Mouse (Mus musculus): Measurements from ENCODE around the gene Myo15b.
"Not testable (repeated sequence)": the region's sequence is repeated elsewhere in the genome, so short reads cannot be mapped to it uniquely, and the experiment has no call there.

Myo15b gene

GRCm38 (mm10) chr11:115831518-115831917, 26.7 kb upstream of the Myo15b start:
- DNase-seq (ENCODE audit: low spot score in 2 of 2), result no peak

DNA sequence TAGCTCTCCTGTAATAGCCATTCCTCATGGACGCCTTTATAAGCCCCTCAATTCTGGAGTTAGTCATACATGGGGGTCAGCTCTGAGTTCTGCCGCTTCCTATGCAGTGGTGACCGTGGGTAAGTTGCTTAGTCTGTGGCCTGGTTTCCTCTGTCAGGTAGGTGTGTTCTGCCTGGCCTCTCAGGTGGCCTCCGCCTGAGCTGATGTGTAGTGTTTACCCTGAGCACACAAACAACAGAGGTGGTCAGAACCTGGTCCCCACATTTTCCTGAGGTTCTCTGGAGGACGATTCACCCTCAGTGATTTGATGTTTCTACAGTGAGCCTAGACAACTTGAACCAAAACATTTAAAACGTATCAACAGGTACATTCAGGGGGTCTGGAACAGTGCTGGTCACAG, 26.1 kb upstream of the Myo15b start:
- no peak for DNase-seq (ENCODE audit: low spot score in 2 of 2)

DNA sequence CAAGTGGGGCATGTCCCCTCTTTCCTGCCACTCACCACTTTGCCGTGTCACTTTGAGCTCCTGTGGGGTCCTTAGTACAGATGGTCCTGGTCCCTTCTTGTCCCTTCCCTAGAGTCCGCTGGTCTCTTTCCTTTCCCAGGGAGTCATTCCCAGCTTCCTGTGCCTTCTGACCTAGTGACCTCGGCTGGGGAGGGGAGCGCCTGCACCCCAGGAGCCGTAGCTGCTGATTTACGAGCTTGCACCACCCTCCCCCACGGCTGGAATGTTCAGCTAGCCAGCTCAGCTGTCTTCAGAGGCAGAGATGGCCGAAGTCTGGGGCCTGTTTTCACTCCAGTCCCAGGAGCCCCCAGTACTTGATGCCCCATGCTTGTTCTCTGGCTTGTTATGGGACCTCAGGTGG, 25.7 kb upstream of the Myo15b start:
- DNase-seq (ENCODE audit: low spot score in 2 of 2), result no peak

DNA sequence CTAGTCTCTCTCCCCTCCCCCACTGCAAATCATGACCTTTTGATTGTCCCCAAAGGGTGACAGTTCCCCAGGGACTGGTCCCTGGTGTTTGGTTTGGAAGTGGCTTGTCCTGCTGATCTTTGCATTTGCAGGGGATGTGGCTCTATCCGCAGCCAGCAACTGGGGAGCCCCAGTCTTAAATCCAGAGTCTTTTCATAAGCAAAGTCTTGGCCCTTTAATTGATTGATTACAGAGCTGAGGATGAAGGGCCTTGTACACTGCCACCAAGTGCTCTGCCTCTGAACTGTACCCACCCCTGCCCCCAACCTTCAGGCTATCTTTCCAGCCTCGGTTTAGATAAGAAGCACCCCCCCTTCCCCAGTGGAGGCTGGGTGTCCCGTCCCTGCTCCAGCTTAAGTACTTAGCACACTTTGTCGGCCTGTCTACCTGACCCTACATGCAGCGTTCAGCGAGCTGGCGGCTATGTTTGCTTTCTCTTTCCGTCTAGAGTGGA, 25.1 kb upstream of the Myo15b start:
- no peak for DNase-seq (ENCODE audit: low spot score in 2 of 2)

DNA sequence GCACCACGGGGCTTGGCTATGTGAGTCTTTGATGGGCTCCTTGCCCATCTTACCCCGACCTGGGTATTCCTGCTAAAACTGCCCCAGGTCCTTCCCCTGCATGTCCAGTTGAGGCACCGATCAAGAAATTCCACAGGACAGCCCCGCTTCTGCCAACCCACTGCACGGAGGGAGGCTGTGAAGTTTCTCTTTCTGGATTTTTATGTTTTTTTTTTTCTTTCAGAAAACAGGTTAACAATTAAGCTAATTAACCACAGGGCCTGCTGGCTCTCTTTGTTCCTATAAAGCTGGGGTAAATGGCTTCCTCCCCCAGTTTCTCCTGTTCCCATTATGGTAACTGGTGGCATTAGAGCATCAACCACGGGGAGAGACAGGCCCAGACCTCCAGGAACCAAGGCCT, 24.2 kb upstream of the Myo15b start:
- no peak for DNase-seq (ENCODE audit: low spot score in 2 of 2)

- DNase-seq (ENCODE audit: low spot score in 2 of 2), result no peak
These were observed 21.4 kb upstream of the Myo15b start for GRCm38 (mm10) chr11:115836656-115837395.

- no peak for DNase-seq (ENCODE audit: low spot score in 2 of 2)
These were observed 20.4 kb upstream of the Myo15b start for GRCm38 (mm10) chr11:115837606-115838345.

- DNase-seq (ENCODE audit: low spot score in 2 of 2), result no peak
These were observed 19.3 kb upstream of the Myo15b start for GRCm38 (mm10) chr11:115838895-115839311.

DNA sequence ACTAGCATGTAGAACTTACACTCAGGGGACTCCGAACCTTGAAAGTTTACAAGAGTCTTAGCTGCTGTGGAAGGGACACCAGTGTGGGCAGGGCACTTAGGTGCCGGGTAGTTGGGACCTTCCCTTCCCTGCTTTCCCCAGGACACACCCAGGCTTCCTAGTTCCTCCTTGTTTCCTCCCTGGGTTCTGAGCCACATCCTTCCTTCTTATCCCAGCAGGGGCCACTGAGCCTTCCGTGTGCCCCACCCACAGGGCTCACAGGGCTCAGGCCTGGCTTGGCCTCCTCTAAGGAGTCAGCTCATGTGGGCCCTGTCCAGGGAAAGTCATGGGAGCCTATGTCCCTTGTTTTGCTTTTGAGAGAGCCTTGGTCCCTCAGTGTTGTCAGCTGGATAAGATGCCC, 18.5 kb upstream of the Myo15b start:
- no peak for DNase-seq (ENCODE audit: low spot score in 2 of 2)

DNA sequence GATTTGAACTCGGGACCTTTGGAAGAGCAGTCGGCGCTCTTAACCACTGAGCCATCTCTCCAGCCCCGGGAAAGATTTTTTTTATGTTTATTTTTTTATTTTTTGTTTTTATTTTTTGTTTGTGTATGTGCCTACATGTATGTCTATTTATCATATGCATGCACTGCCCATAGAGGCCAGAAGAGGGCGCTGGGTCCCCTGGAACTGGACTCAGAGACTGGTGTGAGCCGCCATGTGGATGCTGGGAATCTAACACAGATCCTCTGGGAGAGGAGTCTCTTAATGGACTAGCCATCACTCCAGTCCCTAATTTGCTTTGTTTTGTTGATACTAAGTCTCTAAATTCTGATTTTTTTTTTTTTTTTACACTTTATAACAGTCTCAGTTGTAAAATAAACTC, 17.2 kb upstream of the Myo15b start:
- no peak for DNase-seq (ENCODE audit: low spot score in 2 of 2)

DNA sequence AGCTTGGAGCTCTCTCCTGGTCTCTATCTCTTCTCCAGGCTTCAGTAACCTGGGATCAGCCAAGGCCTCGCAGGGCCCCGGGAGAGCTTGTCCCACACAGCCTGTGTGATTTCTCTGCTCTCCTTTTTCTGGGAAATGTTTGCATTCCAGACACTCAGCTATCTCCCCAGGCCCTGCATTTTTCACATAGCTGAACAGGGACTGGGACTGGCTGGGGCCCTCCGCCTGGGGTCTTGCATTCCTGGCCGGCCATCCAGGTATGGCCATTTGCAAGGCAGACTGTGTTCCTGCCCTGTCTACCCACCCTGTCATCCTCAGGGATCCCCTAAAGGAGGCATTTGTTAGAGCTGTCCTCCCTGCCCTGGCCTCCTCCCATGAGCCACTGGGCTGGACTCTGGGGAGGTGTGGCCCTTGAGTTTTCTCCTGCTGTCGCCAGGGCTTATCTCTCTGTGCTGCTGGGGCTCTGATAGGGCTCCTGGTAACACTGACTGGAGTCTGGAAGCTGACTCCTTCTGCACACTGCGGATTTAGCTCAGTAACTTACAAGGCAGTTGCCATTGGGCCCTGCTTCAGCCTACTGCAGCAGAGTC, 16.1 kb upstream of the Myo15b start:
- DNase-seq (ENCODE audit: low spot score in 2 of 2), result no peak

- DNase-seq (ENCODE audit: low spot score in 2 of 2), result no peak
These were observed 14.9 kb upstream of the Myo15b start for GRCm38 (mm10) chr11:115843141-115843890.

- no peak for DNase-seq (ENCODE audit: low spot score in 2 of 2)
These were observed 14.3 kb upstream of the Myo15b start for GRCm38 (mm10) chr11:115843891-115844239.

- DNase-seq (ENCODE audit: low spot score in 2 of 2), result no peak
These were observed 14.0 kb upstream of the Myo15b start for GRCm38 (mm10) chr11:115844240-115844639.

GRCm38 (mm10) chr11:115845819-115846218, 12.4 kb upstream of the Myo15b start:
- no peak for DNase-seq (ENCODE audit: low spot score in 2 of 2)

DNA sequence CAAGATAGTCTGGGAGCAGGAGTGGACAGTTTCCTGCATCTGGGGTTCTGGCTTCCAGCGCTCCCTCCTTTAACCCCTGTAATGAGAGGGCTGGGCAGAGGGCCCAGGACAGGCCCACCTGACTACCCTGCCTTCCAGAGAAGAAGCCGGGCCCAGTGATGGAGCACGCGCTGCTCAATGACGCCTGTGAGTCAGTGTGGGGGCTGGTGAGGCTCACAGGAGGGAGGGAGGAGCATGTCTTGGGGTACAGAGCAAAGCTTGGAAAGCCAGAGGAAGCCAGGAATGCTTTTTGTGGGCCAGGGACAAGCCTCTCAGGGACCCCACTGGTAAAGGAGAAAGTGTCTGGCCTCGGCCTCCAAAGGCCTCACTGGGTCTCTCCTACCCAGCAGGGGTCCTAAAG, 3.5 kb upstream of the Myo15b start:
- no peak for DNase-seq (ENCODE audit: low spot score in 2 of 2)

DNA sequence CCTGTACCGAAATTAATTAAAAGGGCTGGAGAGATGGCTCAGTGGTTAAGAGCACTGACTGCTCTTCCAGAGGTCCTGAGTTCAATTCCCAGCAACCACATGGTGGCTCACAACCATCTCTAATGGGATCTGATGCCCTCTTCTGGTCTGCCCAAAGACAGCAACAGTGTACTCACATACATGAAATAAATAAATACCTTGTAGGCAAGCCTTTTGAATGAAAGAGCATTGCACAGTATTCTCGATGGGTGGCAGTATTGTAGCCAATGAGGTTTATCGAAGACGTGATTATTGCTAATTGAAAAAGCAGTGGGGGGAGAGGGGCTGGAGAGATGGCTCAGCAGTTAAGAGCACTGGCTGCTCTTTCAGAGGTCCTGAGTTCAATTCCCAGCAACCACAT, 1.1 kb upstream of the Myo15b start:
- DNase-seq (ENCODE audit: low spot score in 2 of 2), result not testable (repeated sequence)

DNA sequence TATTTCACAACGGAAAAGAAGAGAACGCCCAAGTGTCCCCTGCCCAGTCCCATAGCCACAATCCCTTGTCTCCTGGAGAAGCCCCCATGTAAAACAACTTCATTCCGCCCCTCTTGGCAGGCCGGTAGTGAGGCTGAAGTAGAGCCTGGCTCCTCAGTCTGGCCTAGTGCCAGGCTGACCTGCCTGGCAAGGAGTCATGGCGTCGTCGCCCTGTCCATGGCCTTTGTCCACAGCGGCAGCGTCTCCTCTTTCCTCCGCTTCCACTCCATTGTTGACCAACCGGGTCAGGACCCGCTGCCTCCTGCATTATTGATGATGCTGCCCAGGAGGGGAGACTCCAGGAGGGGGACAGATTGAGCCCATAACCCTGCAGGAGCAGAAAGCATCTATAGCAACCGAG, 270 bp upstream of the Myo15b start:
- DNase-seq (ENCODE audit: low spot score in 2 of 2), result no peak

GRCm38 (mm10) chr11:115859143-115859945, 1.1 kb downstream of the Myo15b start:
- peak; percentile 80 to 84 for DNase-seq (ENCODE audit: low spot score in 2 of 2)

DNA sequence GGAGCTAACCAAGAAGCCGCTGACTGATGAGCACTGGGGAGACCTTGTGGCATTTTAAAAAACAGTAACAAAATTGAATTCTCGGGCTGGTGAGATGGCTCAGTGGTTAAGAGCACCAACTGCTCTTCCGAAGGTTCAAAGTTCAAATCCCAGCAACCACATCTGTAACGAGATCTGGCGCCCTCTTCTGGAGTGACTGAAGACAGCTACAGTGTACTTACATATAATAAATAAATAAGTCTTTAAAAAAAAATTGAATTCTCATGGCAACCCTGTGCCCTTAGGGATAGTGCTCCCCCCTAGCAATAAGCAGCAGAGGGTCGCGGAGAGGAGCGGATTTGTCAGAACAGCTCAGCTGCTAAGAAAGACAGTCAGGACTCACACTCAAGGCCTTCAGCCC, 5.7 kb downstream of the Myo15b start:
- no peak for DNase-seq (ENCODE audit: low spot score in 2 of 2)

DNA sequence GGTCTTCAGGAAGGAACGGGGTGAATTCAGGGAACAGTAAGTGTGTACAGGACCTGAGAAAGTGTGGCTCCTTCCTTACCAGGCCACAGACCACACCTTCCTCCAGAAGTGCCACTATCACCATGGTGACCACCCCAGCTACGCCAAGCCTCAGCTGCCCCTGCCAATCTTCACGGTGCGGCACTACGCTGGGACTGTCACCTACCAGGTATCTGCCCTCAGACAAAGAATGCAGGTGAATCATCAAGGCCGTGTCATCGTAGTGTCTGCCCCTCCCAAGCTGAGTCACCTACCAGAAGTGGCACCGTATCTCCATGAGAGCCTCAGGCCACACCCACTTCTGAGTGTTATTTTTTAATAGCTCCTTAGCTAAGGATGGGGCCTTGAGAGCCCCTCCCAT, 11.2 kb downstream of the Myo15b start:
- no peak for DNase-seq (ENCODE audit: low spot score in 2 of 2)
